Mouse (Mus musculus): ENCODE measurements around the gene Slc22a23.

DNA sequence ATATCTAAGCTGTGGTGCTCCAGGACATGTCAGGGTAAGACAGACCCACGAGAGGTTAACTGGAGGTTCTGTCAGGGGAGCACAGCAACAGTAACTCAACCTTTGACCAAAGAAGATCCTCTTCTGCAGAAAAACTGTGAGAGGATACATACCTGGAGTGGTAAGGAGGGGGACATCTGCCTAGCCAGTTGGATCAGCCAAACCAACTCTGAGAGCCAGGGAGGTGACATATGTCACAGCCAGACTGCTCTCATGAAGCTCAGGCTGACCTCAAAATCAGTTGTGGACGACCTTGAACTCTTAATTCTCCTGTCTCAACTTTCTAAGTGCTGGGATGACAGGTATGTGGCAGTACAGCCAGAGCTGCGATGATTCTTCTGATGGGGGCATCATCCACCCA lies 68.0 kb downstream of the Slc22a23 start:
- TF ChIP-seq CTCF (IDR thresholded peaks at IDR 0.05; ENCODE audit: low read depth) (no peak), EP300 (IDR thresholded peaks at IDR 0.05; ENCODE audit: low read depth) (no peak)

Data from liver, embryonic 14.5 days (tissue).